Mouse (Mus musculus) liver, embryonic 15.5 days (tissue): Measurements from ENCODE around the gene Mrpl55. TPM values are rescaled to one million over a fixed set of nuclear protein-coding genes. Genes with fewer than 3 reads are reported as not detected.

Experiments
- ATAC-seq: fragments of 200-750 bp; cut with Nextera tagmentation; 2 replicates; pipeline ENCODE4 v1.8.0; 2017; ENCODE audit warnings: moderate number of reproducible peaks, mild to moderate bottlenecking, moderate library complexity; ENCODE audit not compliant: insufficient read depth
- H3K27ac ChIP-seq: fragments of 300-500 bp; sonication (generic); replicated peaks from 2 replicates; pipeline ENCODE4 v1.5.1; 2015; ENCODE audit warnings: mild to moderate bottlenecking, inconsistent platforms
- H3K27me3 ChIP-seq: fragments of 300-500 bp; sonication (generic); 2 replicates; pipeline ENCODE4 v1.6.1; 2015; ENCODE audit warnings: mild to moderate bottlenecking, inconsistent platforms
- H3K36me3 ChIP-seq: fragments of 300-500 bp; sonication (generic); replicated peaks from 2 replicates; pipeline ENCODE4 v1.6.1; 2015; ENCODE audit warnings: moderate library complexity, mild to moderate bottlenecking, inconsistent platforms
- H3K4me1 ChIP-seq: fragments of 300-500 bp; sonication (generic); replicated peaks from 2 replicates; pipeline ENCODE4 v1.6.1; 2015; ENCODE audit warnings: inconsistent platforms
- H3K4me2 ChIP-seq: fragments of 300-500 bp; sonication (generic); 2 replicates; pipeline ENCODE4 v1.6.1; 2015; ENCODE audit warnings: moderate library complexity, mild to moderate bottlenecking, inconsistent platforms
- H3K4me3 ChIP-seq: fragments of 300-500 bp; sonication (generic); replicated peaks from 2 replicates; pipeline ENCODE4 v1.5.1; 2015; ENCODE audit warnings: mild to moderate bottlenecking, inconsistent platforms
- H3K9ac ChIP-seq: fragments of 300-500 bp; sonication (generic); 2 replicates; pipeline ENCODE4 v1.6.1; 2015; ENCODE audit warnings: moderate library complexity, mild to moderate bottlenecking, inconsistent platforms
- H3K9me3 ChIP-seq: fragments of 300-500 bp; sonication (generic); replicated peaks from 2 replicates; pipeline ENCODE4 v1.6.1; 2016; ENCODE audit warnings: inconsistent platforms
- WGBS: fragments of 180-500 bp; shearing (Covaris S2); methylation state at CpG from one replicate; pipeline ENCODE4 v1.1.7; 2015; ENCODE audit warnings: mixed read lengths; ENCODE audit not compliant: insufficient replicate concordance; 5-methylcytosine and 5-hydroxymethylcytosine counted together
- polyA plus RNA-seq: library from polyadenylated mRNA; unstranded; fragments of >200 nt; fragmentation: Nextera tagmentation; extraction: Ambion mirVana; gene quantifications from 2 replicates; pipeline ENCODE4 v1.2.1, GENCODE M21; 2015

The Mrpl55 gene
- polyA plus RNA-seq, 1 experiment from 2014 or later: 50.5 TPM

GRCm38 (mm10) chr11:59169807-59170206 is 32.5 kb upstream of the Mrpl55 start:
- peaks cover 30% of the 10 kb centered on the region for H3K27me3 ChIP-seq
- H3K9ac ChIP-seq: no peak overlapping the region
- no peaks in the 10 kb centered on the region for H3K9me3 ChIP-seq
- no peak overlapping the region for H3K27ac ChIP-seq
- ATAC-seq: no peak
- H3K4me3 ChIP-seq: no peak overlapping the region
- H3K4me2 ChIP-seq: no peak overlapping the region
- peaks cover 30% of the 10 kb centered on the region for H3K4me1 ChIP-seq
- H3K36me3 ChIP-seq: no peaks in the 10 kb centered on the region
- 60% methylated on average over 3 of the region's 3 CpGs for WGBS

- Histone ChIP-seq H3K9me3 (no peaks in the 10 kb centered on the region), H3K4me1 (peaks cover 23% of the 10 kb centered on the region), H3K4me3 (no peak overlapping the region), H3K27ac (no peak overlapping the region), H3K4me2 (no peak overlapping the region), H3K36me3 (no peaks in the 10 kb centered on the region), H3K27me3 (peaks cover 37% of the 10 kb centered on the region), H3K9ac (no peak overlapping the region)
- ATAC-seq: no peak
- 62% methylated on average over 4 of the region's 4 CpGs for WGBS
Measured at GRCm38 (mm10) chr11:59170549-59170948, 31.7 kb upstream of the Mrpl55 start.

- Histone ChIP-seq H3K4me3 (no peak overlapping the region), H3K4me2 (no peak overlapping the region), H3K36me3 (no peaks in the 10 kb centered on the region), H3K9me3 (no peaks in the 10 kb centered on the region), H3K9ac (no peak overlapping the region), H3K27me3 (peaks cover 75% of the 10 kb centered on the region), H3K27ac (no peak overlapping the region), H3K4me1 (peaks cover 4% of the 10 kb centered on the region; the same call in 1 of the 2 replicates)
- 50% methylated on average over 6 of the region's 6 CpGs for WGBS
- no peak for ATAC-seq
Measured at GRCm38 (mm10) chr11:59174189-59174838, 28.0 kb upstream of the Mrpl55 start.

- no peaks in the 10 kb centered on the region for H3K9me3 ChIP-seq
- H3K36me3 ChIP-seq: no peaks in the 10 kb centered on the region
- 3% methylated on average over 48 of the region's 48 CpGs for WGBS
- H3K9ac ChIP-seq: no peak overlapping the region
- H3K4me3 ChIP-seq: peak overlapping the region; percentile 12; the same call in 1 of the 2 replicates
- peaks cover 89% of the 10 kb centered on the region for H3K27me3 ChIP-seq
- peaks cover 11% of the 10 kb centered on the region; the same call in 1 of the 2 replicates for H3K4me1 ChIP-seq
- no peak overlapping the region; the same call in 1 of the 2 replicates for H3K4me2 ChIP-seq
- H3K27ac ChIP-seq: no peak overlapping the region
- no peak for ATAC-seq
Measured at GRCm38 (mm10) chr11:59176475-59176874, 25.8 kb upstream of the Mrpl55 start.

- no peak overlapping the region; the same call in 1 of the 2 replicates for H3K4me3 ChIP-seq
- no peak overlapping the region for H3K9ac ChIP-seq
- ATAC-seq: no peak
- no peaks in the 10 kb centered on the region for H3K36me3 ChIP-seq
- H3K9me3 ChIP-seq: no peaks in the 10 kb centered on the region
- WGBS: 9% methylated on average over 34 of the region's 34 CpGs
- no peak overlapping the region for H3K4me2 ChIP-seq
- peaks cover 11% of the 10 kb centered on the region; the same call in 1 of the 2 replicates for H3K4me1 ChIP-seq
- H3K27ac ChIP-seq: no peak overlapping the region
- peaks cover 92% of the 10 kb centered on the region for H3K27me3 ChIP-seq
Measured at GRCm38 (mm10) chr11:59176921-59177320, 25.4 kb upstream of the Mrpl55 start.

- ATAC-seq: no peak
- peaks cover 32% of the 10 kb centered on the region for H3K36me3 ChIP-seq
- H3K4me2 ChIP-seq: no peak within 1 kb of the TSS
- H3K9ac ChIP-seq: peak within 1 kb of the TSS; percentile 26; the same call in 1 of the 2 replicates
- no peak within 1 kb of the TSS for H3K4me3 ChIP-seq
- peaks cover 35% of the 10 kb centered on the region for H3K4me1 ChIP-seq
- H3K27me3 ChIP-seq: peaks cover 34% of the 10 kb centered on the region
- H3K27ac ChIP-seq: peak within 1 kb of the TSS; percentile 61
- 57% methylated on average over 3 of the region's 3 CpGs for WGBS
- H3K9me3 ChIP-seq: no peaks in the 10 kb centered on the region
Measured at GRCm38 (mm10) chr11:59182864-59183331, 19.4 kb upstream of the Mrpl55 start, which contains the start of gene Gjc2. Gene Gjc2, minus strand, starts transcription at chr11:59183213.

GRCm38 (mm10) chr11:59183821-59184220 is 18.5 kb upstream of the Mrpl55 start:
- no peak overlapping the region for H3K4me3 ChIP-seq
- WGBS: 15% methylated on average over 3 of the region's 3 CpGs
- H3K27me3 ChIP-seq: peaks cover 25% of the 10 kb centered on the region
- peaks cover 32% of the 10 kb centered on the region for H3K36me3 ChIP-seq
- no peaks in the 10 kb centered on the region for H3K9me3 ChIP-seq
- no peak overlapping the region for H3K4me2 ChIP-seq
- H3K27ac ChIP-seq: peak overlapping the region; percentile 61
- H3K9ac ChIP-seq: peak overlapping the region; percentile 26; the same call in 1 of the 2 replicates
- peak; percentile 45 for ATAC-seq
- H3K4me1 ChIP-seq: peaks cover 44% of the 10 kb centered on the region

GRCm38 (mm10) chr11:59185490-59185889 is 16.8 kb upstream of the Mrpl55 start:
- 0 out of 2 replicates have a peak overlapping the region, but pooled peaks have one; percentile 24 for H3K27ac ChIP-seq
- no peak overlapping the region for H3K4me3 ChIP-seq
- no peaks in the 10 kb centered on the region for H3K9me3 ChIP-seq
- WGBS: 67% methylated on average over 5 of the region's 5 CpGs
- peaks cover 32% of the 10 kb centered on the region for H3K36me3 ChIP-seq
- no peak for ATAC-seq
- H3K27me3 ChIP-seq: peaks cover 8% of the 10 kb centered on the region; the same call in 1 of the 2 replicates
- H3K4me1 ChIP-seq: peaks cover 53% of the 10 kb centered on the region
- no peak overlapping the region for H3K9ac ChIP-seq
- no peak overlapping the region for H3K4me2 ChIP-seq

- Histone ChIP-seq H3K9me3 (no peaks in the 10 kb centered on the region), H3K4me1 (peaks cover 66% of the 10 kb centered on the region), H3K27ac (no peak overlapping the region), H3K4me2 (no peak overlapping the region), H3K4me3 (no peak overlapping the region), H3K9ac (no peak overlapping the region), H3K27me3 (no peaks in the 10 kb centered on the region), H3K36me3 (peaks cover 32% of the 10 kb centered on the region)
- no peak for ATAC-seq
- whole genome bisulfite sequencing: 63% methylated on average over 6 of the region's 6 CpGs
Measured at GRCm38 (mm10) chr11:59187706-59188105, 14.6 kb upstream of the Mrpl55 start.

- Histone ChIP-seq H3K9me3 (no peaks in the 10 kb centered on the region), H3K4me3 (peak overlapping the region; percentile 81), H3K4me2 (peak overlapping the region; percentile 92), H3K36me3 (0 out of 2 replicates have a peak, but pooled peaks cover 6% of the 10 kb centered on the region), H3K27me3 (no peaks in the 10 kb centered on the region), H3K9ac (peak overlapping the region; percentile 73), H3K27ac (peak overlapping the region; percentile 95), H3K4me1 (peaks cover 50% of the 10 kb centered on the region)
- ATAC-seq: peak; percentile 95
- WGBS: under 1% methylated on average over 56 of the region's 59 CpGs
Measured at GRCm38 (mm10) chr11:59191231-59192058, 10.8 kb upstream of the Mrpl55 start.

GRCm38 (mm10) chr11:59192059-59192386 is 10.3 kb upstream of the Mrpl55 start, which contains the start of gene Guk1:
Gene Guk1, minus strand, starts transcription at chr11:59192212.
- Histone ChIP-seq H3K9me3 (no peaks in the 10 kb centered on the region), H3K4me2 (peak within 1 kb of the TSS; percentile 92), H3K4me1 (peaks cover 48% of the 10 kb centered on the region), H3K36me3 (0 out of 2 replicates have a peak, but pooled peaks cover under 1% of the 10 kb centered on the region), H3K27me3 (no peaks in the 10 kb centered on the region), H3K27ac (peak within 1 kb of the TSS; percentile 95), H3K9ac (peak within 1 kb of the TSS; percentile 73), H3K4me3 (peak within 1 kb of the TSS; percentile 81)
- WGBS: 6% methylated on average over 16 of the region's 16 CpGs
- ATAC-seq: no peak
